Mouse (Mus musculus) olfactory bulb, adult 2 months (tissue): Measurements from ENCODE around the gene Armc2.

Experiments used
- CTCF ChIP-seq: fragments of 200-500 bp; IDR thresholded peaks from 2 replicates; pipeline ENCODE4 v1.5.1; 2012; ENCODE audit warnings: low read depth, mild to moderate bottlenecking, low read length, moderate library complexity; ENCODE audit not compliant: insufficient read depth
- POLR2A ChIP-seq: fragments of 200-500 bp; IDR thresholded peaks from 2 replicates; pipeline ENCODE4 v1.6.1; 2012; ENCODE audit warnings: mild to moderate bottlenecking, low read depth, low read length, moderate library complexity; ENCODE audit not compliant: insufficient read depth

GRCm38 (mm10) chr10:41953528-41953864 is 64.7 kb downstream of the Armc2 start:
- TF ChIP-seq CTCF (no peak), POLR2A (no peak)
